Mouse (Mus musculus): ENCODE data around the gene Wbp4.
A peak's percentile ranks its signal among the peaks of the same experiment; 100 is the strongest.

GRCm38 (mm10) chr14:79500756-79501155, 19.4 kb upstream of the Wbp4 start:
- TF ChIP-seq CTCF (IDR thresholded peaks at IDR 0.05; ENCODE audit: low read depth, low read length) (no peak), TAL1 (conservative IDR thresholded peaks at IDR 0.05; ENCODE audit: low read depth, low read length) (peak; percentile 53), GATA1 (IDR thresholded peaks at IDR 0.05; ENCODE audit: borderline replicate concordance, low read length) (no peak)
